Mouse (Mus musculus) liver, embryonic 14.5 days (tissue): ENCODE results near the gene Vkorc1l1.

Experiments used
- CTCF ChIP-seq: IDR thresholded peaks from 2 replicates; pipeline ENCODE4 v1.5.1; 2016; ENCODE audit warnings: antibody characterized with exemption, low read depth, control low read depth
- EP300 ChIP-seq: IDR thresholded peaks from 2 replicates; pipeline ENCODE4 v1.6.1; 2016; ENCODE audit warnings: antibody characterized with exemption, low read depth

DNA sequence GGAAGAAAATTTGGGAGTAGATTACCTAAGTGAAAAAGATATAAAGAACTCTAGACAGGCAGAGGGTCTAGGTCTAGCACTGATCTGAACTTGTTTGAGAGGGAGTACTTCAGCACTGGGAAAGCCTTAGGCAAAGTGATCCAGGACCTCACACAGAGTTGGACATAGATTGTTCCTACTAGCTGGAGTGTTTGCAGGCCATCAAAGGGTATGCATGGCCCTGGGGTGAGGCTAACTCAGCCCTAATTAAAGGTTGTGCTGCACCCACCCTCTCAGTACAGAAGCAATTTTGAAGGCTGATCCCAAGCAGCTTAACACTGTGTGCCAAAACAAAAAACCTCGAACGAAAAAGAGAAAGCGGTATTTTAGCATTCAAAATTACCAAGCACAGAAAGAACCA lies 24.7 kb downstream of the Vkorc1l1 start:
- TF ChIP-seq EP300 (no peak), CTCF (no peak)
